Mouse (Mus musculus) left cerebral cortex, postnatal 10 days (tissue): ENCODE measurements around the gene D10Jhu81e. TPM values are rescaled to one million over a fixed set of nuclear protein-coding genes. Genes with fewer than 3 reads are reported as not detected.

Experiments used
- DNase-seq, 2 experiments: peaks; one replicate each; pipeline ENCODE4 v3.0.0; 2021 to 2022; ENCODE audit warnings: low spot score in 2 of 2, mixed read lengths in 1 of 2; ENCODE audit errors: extremely low spot score in 1 of 2
- intact Hi-C: fragments of 180-260 bp; cut with DNase I; formaldehyde crosslinking; loops from one replicate; pipeline ENCODE4 v1.15.1; 2025
- total RNA-seq, 2 experiments: library from RNA; stranded (reverse); gene quantifications; 2 replicates each; pipeline ENCODE4 v1.2.3; 2021

The D10Jhu81e gene
- total RNA-seq, 2 experiments from 2014 or later, result 85.0 to 93.0 TPM

DNA sequence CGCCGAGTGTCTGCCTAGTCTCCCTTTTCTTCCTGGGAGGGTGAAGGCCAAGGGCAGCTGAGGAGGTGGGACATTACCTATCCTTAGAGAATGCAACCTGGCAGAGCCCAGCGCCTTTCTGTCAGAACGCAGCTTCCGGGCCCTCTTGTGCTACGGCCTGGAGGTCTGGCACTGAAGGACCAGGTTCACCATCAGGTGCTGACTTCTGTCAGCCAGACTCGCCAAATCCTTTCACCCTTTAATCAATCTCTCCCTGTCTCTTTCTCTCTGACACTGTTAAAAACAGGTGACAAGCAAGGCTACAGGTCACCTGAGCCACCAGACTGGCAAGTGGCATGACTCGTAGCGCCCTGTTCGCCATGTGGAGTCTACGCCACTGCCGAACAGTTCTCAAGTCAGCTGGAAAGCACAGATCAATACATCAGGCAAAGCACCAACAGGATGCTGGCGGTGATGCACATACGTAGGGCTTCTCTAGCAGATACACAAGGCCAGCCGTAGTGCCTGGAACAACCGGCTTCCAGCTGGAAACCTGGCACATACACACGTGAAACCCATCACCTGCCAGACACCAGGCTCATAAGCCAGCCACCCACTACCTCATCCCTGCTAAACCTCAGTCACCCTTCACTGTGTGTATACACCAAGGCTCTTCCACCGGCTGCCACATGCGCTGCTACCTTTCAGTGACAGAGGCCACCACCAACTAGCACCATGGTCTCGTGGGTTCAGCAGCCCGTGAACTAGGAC lies 4.2 kb downstream of the D10Jhu81e start:
- intact Hi-C loops, result no loop called here
- peak in 1 of 2 experiments; percentile 14 for DNase-seq

DNA sequence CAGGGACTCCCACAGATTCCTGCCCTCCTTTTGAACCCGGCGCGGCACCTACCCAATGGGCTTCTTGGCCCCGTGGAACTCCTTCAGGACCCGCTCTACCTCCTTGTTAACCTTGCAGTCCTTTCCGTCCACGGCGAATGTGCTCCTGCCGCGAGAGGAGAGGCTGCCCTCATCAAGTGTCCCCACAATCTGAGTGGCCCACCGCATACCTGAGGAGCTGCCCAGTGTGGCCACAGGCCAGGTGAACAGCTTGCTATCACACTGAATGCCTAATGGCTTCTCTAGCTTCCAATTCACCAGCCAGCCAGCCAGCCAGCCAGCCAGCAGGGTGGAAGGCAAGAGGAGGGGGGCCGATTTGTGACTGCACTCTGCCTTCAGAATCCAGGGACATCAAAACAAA lies 4.8 kb downstream of the D10Jhu81e start:
- DNase-seq, result peak in 1 of 2 experiments; percentile 31
- intact Hi-C loops, result loop anchor here (5.0 kb wide), 1 partner anchor 137 kb away; no protein-coding TSS in a partner anchor

DNA sequence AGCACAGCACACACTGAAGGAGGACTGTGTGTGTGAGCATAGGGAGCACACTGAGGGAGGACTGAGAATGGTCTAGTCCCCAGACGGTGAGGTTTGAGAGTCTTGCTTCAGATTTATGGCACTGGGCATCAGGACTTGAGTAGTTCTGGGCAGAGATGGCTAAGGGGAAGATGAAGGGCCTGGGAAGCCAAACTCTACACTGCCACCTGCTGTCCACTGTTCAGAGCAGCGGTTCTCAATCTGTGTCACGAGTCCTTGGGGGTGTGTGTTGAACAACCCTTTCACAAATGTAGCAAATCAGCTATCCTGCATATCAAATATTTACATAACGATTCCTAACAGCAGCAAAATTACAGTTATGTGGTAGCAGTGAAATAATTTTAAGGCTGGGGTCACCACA lies 5.7 kb downstream of the D10Jhu81e start:
- intact Hi-C loops, result loop anchor here (5.0 kb wide), 1 partner anchor 137 kb away; no protein-coding TSS in a partner anchor

DNA sequence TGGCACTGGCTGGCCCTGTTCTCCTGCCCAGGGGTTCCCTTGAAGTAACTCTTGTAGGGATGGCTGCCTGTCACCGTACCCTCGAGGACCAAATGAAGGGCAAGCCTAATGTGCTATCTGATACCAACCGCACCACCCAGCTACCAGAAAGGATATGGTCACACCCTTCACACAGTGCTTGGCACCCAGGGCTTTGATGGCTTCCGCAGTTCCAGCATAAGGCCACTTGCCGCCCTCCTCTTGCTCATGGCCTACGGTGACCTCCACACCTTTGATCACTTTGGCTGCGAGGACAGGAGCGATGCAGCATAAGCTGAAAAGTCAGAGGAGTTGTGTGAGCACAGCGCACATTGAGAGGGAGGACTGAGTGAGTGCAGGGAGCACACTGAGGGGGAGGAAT lies 6.3 kb downstream of the D10Jhu81e start:
- intact Hi-C loops, result loop anchor here (5.0 kb wide), 1 partner anchor 136 kb away; no protein-coding TSS in a partner anchor
- DNase-seq, result peak in 1 of 2 experiments; percentile 20

More for the DNA sequence above, 5.7 kb downstream of the D10Jhu81e start:
- DNase-seq, result peak in 1 of 2 experiments; percentile 76

DNA sequence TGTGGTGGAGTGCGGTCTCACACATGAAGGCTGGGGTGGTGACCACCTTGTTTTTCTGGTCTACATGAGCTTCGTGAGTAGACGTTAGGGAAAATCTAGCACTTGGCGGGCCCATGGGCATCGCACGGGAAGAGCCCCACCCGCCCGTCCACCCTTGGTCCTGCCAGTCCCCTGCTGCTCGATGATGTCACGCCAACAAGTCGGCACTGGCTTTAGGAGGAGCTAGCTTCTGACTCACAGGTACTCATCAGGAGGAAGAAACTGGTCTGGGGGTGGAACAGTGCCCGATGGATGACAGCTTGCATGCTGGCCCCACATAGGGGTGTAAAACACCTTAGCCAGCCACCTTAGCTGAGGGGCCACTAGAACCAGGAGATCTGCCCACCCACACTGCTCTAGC lies 6.9 kb downstream of the D10Jhu81e start:
- peak in 1 of 2 experiments; percentile 30 for DNase-seq
- intact Hi-C loops, result loop anchor here (5.0 kb wide), 1 partner anchor 135 kb away; no protein-coding TSS in a partner anchor

DNA sequence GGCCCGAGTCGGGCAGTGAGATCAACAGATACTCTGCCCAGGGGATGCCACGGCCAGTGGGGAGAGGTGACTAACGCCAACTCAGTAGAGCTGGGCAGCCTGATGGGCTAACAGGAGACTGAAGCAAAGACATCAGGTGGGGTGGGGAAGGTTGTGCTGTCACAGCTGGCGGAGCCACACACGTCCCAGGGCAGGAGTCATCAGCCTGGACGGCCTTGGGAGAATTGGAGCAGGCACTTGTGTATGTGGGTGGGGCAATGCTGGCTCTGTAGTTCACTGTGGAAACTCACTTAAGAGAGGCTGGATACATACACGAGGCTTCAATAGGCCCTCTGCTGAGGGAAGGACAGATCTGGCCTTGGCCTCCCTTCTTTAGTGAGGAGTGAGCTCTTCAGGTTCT lies 8.5 kb downstream of the D10Jhu81e start:
- intact Hi-C loops, result loop anchor here (5.0 kb wide), 1 partner anchor 134 kb away; no protein-coding TSS in a partner anchor
- peak in 1 of 2 experiments; percentile 40 for DNase-seq

DNA sequence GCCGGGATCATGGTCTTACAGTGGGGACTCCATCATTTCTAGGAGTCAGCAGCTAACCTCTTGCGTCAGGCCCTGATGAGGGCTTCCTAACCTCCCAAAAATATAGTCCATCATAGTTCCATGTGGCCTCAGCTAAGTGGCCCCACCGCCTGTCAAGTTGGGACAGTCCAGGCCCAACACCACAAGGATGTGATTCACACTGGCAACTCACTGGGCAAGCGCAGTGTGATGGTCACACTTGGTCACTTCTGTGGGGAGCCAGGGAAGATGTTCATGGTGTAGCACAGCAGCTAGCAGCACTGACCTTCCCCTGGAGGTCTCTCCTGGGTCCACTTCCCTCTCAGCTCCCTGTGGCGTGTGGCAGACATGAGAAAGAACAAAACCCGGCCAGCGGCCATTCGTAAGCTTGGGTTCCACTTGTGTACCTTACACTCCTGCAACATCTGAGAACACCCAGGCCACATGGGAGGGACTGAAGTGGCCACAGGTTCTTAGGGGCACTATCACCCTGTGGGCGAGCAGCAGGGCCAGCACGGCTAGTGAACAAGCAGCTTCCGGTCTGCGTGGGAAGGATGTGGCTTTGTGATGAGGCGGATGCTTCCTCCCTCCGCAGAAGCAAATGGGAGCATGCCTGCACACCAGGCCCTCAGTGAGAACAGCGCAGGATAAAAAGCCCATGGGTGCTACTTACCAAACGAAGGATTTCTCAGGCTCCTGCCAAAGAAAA lies 9.1 kb downstream of the D10Jhu81e start:
- peak in 1 of 2 experiments; percentile 32 for DNase-seq
- intact Hi-C loops, result loop anchor here (5.0 kb wide), 1 partner anchor 133 kb away; no protein-coding TSS in a partner anchor

DNA sequence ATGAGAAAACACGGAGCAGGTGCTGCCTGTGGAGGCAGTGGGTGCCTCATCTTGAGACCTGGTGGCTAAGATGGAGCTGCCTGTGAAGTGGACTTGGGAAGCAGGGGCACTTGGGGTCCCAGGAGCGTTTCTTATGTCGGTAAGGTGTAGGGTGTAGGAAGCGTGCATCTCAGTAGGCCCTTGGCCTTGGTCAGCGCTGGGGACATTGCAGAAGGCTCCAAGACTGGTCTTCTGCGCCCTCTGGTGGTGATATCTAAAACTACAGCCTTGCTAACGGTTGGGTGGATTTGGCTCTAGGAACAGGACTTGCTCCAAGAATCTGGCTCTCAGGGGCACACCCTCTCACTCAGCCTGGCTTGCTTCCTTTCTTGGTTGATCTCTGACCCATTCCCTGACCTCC lies 9.7 kb downstream of the D10Jhu81e start:
- intact Hi-C loops, result loop anchor here (5.0 kb wide), 1 partner anchor 133 kb away; no protein-coding TSS in a partner anchor
- peak; percentile 82 to 85 for DNase-seq

DNA sequence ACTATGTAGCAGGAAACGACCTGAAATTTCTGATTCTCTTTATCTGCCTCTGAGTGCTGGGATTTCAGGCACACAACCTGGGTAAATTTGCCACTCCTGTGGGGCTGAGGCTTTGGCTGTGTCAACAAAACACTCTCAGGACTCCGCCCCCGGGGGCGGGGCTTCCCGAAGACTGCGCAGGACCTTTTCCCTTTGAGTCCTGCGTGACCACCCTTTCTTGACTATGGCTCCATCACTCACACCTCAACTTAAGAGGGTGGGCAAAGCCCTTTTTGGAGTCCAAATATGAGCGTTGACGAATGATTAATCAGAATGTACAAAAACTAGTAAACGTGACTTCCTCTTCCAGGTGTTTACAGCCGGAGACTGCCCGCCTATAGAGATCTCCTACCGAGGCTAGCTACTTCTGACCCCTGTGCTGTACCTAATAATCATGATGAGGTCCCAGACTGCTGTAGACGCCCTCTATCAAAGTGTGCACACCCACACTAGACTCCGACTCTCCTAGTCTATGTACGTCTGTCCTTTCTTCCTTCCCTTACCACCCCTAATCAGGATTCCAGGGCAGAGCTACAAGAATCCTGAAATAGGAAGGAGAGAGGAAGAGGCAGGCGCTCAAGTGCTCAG lies 10.2 kb downstream of the D10Jhu81e start:
- peak in 1 of 2 experiments; percentile 69 for DNase-seq
- intact Hi-C loops, result no loop called here

DNA sequence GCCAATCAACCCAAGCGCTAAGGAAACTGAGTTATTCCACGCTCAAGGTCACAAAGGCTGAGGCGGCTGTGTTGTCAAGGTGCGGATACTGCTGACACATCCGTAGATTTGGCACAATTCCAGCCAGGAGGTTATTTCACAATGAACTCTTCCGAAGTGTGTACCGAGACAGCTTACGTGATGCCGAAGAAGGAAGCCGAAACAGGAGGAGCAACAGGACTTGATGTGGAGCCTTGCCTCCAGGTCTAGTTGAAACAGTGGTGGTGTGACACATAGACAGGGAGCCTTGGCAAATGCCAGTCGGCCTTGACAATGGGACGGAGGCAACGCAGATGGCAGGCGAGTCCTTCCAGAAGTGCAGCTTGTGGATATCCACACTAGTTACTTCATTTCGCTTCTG lies 11.5 kb downstream of the D10Jhu81e start:
- intact Hi-C loops, result no loop called here

DNA sequence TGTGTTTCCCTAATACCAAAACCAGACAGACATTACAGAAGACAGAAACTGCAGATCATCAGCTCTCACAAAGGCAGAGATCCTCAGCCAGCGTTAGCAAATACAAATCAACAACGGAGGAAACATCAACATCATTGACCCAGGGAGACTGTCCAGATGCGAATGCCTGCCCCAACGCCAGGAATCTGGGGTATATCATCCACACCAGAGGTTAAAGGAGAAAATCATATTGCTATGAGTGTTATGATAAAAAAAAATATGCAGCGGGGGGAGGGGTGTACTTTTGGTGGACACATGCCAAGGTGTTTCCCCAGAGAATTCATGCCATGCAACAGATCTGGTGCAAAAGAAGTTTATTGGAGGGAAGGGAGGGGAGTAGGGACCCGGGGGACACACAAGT lies 12.7 kb downstream of the D10Jhu81e start:
- intact Hi-C loops, result no loop called here
- DNase-seq, result no peak

More for the DNA sequence above, 11.5 kb downstream of the D10Jhu81e start:
- peak in 1 of 2 experiments; percentile 24 for DNase-seq

DNA sequence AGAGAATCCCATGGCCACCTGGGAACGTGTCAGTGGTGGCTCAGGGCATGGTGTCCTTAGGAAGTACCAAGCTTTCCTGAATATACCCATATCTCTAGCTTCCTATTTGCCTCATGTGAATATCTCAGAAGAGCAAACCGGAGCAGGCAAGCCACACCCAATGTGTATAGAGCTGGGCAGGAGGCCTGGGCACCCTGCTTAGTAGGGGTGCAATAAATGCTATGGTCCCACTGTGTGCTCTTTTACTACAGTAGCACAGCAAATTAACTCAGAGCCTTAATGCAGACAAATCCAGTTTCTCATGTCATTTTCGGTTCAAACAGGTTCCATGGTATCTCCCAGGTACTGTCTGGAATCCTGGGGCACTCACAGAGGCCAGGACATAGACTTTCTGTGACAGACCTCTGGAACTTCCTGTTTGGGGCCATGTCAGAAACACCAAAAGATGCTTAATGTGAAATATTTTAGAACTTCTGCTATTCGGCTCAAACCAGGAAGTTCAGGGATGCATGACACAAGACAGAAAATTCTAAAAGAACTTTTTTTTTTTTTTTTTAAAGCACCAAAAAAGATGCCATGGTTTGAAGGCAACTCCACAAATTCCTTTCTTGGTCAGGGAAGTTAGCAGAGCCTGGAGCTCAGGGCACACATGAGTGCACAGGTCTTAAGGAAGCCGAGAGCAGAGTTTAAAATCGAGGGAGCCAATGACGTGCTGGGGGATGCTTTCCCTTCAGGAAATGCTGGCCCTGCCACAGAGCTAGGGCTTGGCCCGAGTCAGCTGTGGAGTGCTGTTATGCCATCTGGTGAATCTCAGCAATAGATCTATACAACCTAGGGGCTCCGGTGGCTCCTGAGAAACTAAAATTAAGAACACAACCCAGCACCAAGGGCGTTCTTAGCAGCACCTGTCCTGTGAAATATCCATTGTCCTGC lies 20.5 kb downstream of the D10Jhu81e start:
- no peak for DNase-seq
- intact Hi-C loops, result no loop called here

DNA sequence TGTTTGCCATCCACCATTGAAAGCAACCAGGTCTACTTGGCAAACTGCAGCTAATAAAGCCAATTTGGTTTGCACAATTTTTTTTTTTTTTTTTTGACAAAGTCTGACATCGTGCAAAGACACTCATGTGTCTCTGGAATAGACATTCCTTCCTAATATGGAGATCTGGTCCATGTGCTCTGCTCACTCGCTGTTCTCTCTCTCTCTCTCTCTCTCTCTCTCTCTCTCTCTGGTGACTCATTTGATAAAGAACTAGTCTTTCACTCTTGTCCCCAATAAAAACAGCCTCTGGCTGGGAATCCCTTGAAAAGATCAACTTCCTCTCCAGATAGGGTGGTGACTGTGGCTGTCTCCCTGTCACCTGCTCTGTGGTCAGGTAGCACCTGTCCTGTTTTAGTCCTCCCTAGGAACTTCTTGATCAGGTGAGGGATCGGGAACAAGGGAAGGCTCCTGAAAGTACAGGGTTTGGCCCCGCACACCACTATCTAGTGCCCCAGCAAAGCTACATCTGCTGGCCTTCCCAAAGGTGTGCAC lies 21.6 kb downstream of the D10Jhu81e start:
- intact Hi-C loops, result no loop called here
- DNase-seq, result no peak

DNA sequence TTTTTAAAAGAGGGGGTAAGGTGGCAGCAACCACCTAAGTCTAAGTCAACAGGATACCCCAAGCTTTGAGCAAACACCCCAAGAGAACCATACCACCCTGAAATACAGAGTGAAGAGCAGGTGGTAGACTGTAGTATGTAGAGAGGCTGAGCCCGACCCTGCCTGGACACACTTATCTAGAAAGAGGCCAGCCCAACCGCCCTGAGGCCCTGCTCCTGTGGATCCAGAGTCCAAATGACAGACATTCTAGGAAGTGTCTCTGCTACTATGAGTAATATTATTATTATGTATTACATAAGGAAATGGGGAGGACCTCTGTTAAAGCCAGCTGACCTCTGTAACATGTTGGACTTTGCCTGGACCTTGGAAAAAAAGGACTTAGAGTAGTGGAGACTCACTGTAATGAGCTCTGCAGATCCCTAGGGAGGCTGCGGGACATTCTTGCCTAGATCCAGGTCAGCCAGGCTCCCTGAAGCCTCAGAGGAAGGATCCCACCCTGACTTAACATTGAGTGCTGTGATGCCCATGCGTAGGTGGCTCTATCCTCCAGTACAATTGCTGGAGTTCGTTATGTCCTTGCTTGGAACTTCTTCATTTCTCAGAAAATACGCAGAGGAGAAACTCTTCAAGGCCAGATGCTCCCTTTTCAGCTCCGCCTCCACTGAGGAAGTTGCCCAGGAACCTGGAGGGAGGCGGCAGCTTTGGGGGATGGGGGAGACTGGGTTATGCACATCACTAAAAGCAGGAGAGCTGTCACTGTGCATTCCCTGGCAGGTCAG lies 25.7 kb downstream of the D10Jhu81e start:
- DNase-seq, result no peak
- intact Hi-C loops, result no loop called here

DNA sequence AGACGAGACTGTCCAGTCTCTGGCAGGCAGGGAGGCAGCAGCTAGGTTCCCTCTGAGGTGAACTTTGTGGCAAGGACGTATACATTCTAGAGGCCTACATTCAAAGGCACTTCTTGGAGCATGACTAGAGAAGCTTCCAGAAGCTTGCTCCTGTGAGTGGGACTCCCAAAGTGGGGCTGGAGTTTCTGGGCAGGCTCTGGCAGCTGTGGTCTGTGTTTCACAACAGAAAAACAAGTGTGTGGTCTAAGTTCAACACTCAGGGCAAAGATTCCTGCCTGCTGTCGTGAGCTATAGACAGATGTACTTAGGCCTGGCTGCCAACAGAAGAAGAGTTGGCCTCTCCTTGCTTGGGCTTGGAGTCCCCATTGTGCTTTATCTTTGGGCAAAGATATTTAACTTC lies 28.7 kb downstream of the D10Jhu81e start:
- intact Hi-C loops, result no loop called here
- DNase-seq, result no peak

DNA sequence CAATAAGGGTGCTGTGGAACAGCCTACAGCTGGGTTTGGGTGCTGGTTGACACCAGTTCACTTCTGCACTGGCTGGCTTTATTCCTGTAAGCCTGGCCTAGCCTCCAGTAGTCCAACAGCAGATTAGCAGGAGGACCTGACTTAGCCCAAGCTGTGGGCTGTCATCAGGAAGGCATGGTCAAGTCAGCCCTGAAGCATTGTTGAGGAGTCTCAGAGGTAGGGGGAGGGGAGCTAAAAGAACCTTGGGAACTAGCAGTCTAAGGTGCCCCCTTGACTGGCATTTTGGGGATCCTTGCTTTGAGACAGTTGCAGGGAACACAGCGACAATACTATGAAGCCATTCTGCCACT lies 29.4 kb downstream of the D10Jhu81e start:
- intact Hi-C loops, result no loop called here
- no peak for DNase-seq

DNA sequence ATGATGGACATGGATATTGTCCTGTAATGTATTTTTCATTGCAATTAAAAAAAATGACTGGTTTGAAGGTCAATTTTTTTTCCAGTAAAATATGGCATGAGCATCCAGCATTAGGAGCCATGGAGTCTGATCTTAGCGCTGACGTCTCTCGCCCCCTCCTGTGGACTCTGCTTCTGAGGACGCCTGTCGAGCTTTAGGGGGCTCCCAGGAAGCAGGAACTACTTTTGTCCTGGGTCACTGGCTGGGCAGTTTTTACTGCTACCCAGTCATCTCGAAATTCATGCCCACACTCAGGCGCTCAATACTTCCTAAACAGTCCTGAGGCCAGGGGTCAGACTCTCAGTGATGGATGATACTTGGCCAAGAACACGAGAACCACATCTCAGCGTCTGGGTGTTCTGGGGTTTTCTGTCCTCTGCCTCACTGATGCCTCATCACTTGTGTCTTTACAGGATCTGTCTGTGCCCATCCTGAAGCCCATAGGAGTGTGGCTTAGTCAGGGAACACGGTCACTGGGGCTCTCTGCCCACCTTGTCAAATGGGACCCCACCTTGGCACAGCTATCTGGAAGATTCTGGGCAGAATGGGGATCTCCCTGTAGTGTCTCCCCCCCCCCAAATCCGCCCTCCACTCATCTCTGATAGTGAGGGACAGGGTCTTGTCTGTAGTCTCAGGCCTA lies 29.9 kb downstream of the D10Jhu81e start:
- intact Hi-C loops, result no loop called here
- DNase-seq, result no peak
